Mouse (Mus musculus) midbrain, embryonic 10.5 days (tissue): ENCODE measurements around the gene Gm49320. TPM values are rescaled to one million over a fixed set of nuclear protein-coding genes. Genes with fewer than 3 reads are reported as not detected.

Experiments used
- DNase-seq: peaks from one replicate; pipeline ENCODE4 v3.0.0-alpha.2; 2017; ENCODE audit warnings: low spot score
- H3K27ac ChIP-seq: fragments of 300-500 bp; sonication (generic); replicated peaks from 2 replicates; pipeline ENCODE4 v1.5.1; 2016; ENCODE audit warnings: mild to moderate bottlenecking
- H3K27me3 ChIP-seq: fragments of 300-500 bp; sonication (generic); 2 replicates; pipeline ENCODE4 v1.6.1; 2016; ENCODE audit warnings: low read depth, mild to moderate bottlenecking; ENCODE audit not compliant: poor library complexity, severe bottlenecking
- H3K36me3 ChIP-seq: fragments of 300-500 bp; sonication (generic); 2 replicates; pipeline ENCODE4 v1.6.1; 2016; ENCODE audit warnings: mild to moderate bottlenecking, moderate library complexity
- H3K4me1 ChIP-seq: fragments of 300-500 bp; sonication (generic); 2 replicates; pipeline ENCODE4 v1.6.1; 2016
- H3K4me3 ChIP-seq: fragments of 300-500 bp; sonication (generic); 2 replicates; pipeline ENCODE4 v1.5.1; 2016; ENCODE audit warnings: mild to moderate bottlenecking, moderate library complexity
- H3K9me3 ChIP-seq: fragments of 300-500 bp; sonication (generic); replicated peaks from 2 replicates; pipeline ENCODE4 v1.6.1; 2016; ENCODE audit warnings: mild to moderate bottlenecking
- WGBS: fragments of 180-500 bp; shearing (Covaris S2); methylation state at CpG from one replicate; pipeline ENCODE4 v1.1.7; 2016; 5-methylcytosine and 5-hydroxymethylcytosine counted together
- polyA plus RNA-seq: library from polyadenylated mRNA; unstranded; fragments of >200 nt; fragmentation: Nextera tagmentation; extraction: Ambion mirVana; gene quantifications from 2 replicates; pipeline ENCODE4 v1.2.1, GENCODE M21; 2016

Gene Gm49320
- polyA plus RNA-seq, 1 experiment from 2014 or later, result 0.43 TPM

- Histone ChIP-seq H3K27ac (peak overlapping the region; percentile 94), H3K4me1 (peaks cover 33% of the 10 kb centered on the region), H3K9me3 (no peaks in the 10 kb centered on the region), H3K27me3 (no peaks in the 10 kb centered on the region), H3K4me3 (peak overlapping the region; percentile 78), H3K36me3 (peaks cover 25% of the 10 kb centered on the region)
- no peak for DNase-seq
- WGBS, result 21% methylated on average over 15 of the region's 15 CpGs
Observed at GRCm38 (mm10) chr8:4237814-4238433, 741 bp upstream of the Gm49320 start.

- Histone ChIP-seq H3K36me3 (peaks cover 39% of the 10 kb centered on the region), H3K27ac (peak overlapping the region; percentile 94), H3K27me3 (no peaks in the 10 kb centered on the region), H3K4me3 (peak overlapping the region; percentile 78), H3K4me1 (peaks cover 33% of the 10 kb centered on the region), H3K9me3 (no peaks in the 10 kb centered on the region)
- no peak for DNase-seq
- 15% methylated on average over 19 of the region's 19 CpGs for WGBS
Observed at GRCm38 (mm10) chr8:4239193-4239890, 677 bp downstream of the Gm49320 start.

- Histone ChIP-seq H3K27me3 (peaks cover 29% of the 10 kb centered on the region), H3K27ac (no peak overlapping the region), H3K9me3 (no peaks in the 10 kb centered on the region), H3K4me3 (no peak overlapping the region), H3K4me1 (peaks cover 28% of the 10 kb centered on the region), H3K36me3 (peaks cover 88% of the 10 kb centered on the region)
- DNase-seq, result no peak
- 94% methylated on average over 5 of the region's 5 CpGs for WGBS
Observed at GRCm38 (mm10) chr8:4245061-4245460, 6.4 kb downstream of the Gm49320 start.

GRCm38 (mm10) chr8:4245737-4246136 is 7.1 kb downstream of the Gm49320 start:
- Histone ChIP-seq H3K4me1 (peaks cover 28% of the 10 kb centered on the region), H3K27ac (no peak overlapping the region), H3K4me3 (no peak overlapping the region), H3K9me3 (no peaks in the 10 kb centered on the region), H3K27me3 (peaks cover 33% of the 10 kb centered on the region), H3K36me3 (peaks cover 85% of the 10 kb centered on the region)
- DNase-seq, result no peak
- 86% methylated on average over 13 of the region's 13 CpGs for WGBS

- DNase-seq, result no peak
- Histone ChIP-seq H3K27me3 (peaks cover 33% of the 10 kb centered on the region), H3K9me3 (no peaks in the 10 kb centered on the region), H3K4me3 (no peak overlapping the region), H3K36me3 (peaks cover 70% of the 10 kb centered on the region), H3K4me1 (peaks cover 27% of the 10 kb centered on the region), H3K27ac (no peak overlapping the region)
- WGBS, result 93% methylated on average over 8 of the region's 8 CpGs
Observed at GRCm38 (mm10) chr8:4247241-4247640, 8.6 kb downstream of the Gm49320 start.

- no peak within 1 kb of the TSS for H3K27ac ChIP-seq
- H3K27me3 ChIP-seq, result peaks cover 33% of the 10 kb centered on the region
- peaks cover 32% of the 10 kb centered on the region for H3K4me1 ChIP-seq
- peaks cover 62% of the 10 kb centered on the region for H3K36me3 ChIP-seq
- no peak for DNase-seq
- no peaks in the 10 kb centered on the region for H3K9me3 ChIP-seq
- H3K4me3 ChIP-seq, result peak within 1 kb of the TSS; percentile 26
- 83% methylated on average over 15 of the region's 15 CpGs for WGBS
Observed at GRCm38 (mm10) chr8:4247951-4248540, 9.4 kb downstream of the Gm49320 start, which contains the start of gene Tgfbr3l. Gene Tgfbr3l (plus strand): TSS chr8:4248214.

- Histone ChIP-seq H3K4me3 (peak overlapping the region; percentile 26), H3K36me3 (peaks cover 52% of the 10 kb centered on the region), H3K9me3 (no peaks in the 10 kb centered on the region)
Observed at GRCm38 (mm10) chr8:4249213-4249612, 10.5 kb downstream of the Gm49320 start.

GRCm38 (mm10) chr8:4250306-4250970 is 11.8 kb downstream of the Gm49320 start:
- peak; percentile 81 for DNase-seq
- 0 out of 2 replicates have a peak overlapping the region, but pooled peaks have one; percentile 23 for H3K27ac ChIP-seq
- H3K27me3 ChIP-seq, result peaks cover 33% of the 10 kb centered on the region
- H3K36me3 ChIP-seq, result peaks cover 52% of the 10 kb centered on the region
- H3K4me1 ChIP-seq, result peaks cover 44% of the 10 kb centered on the region
- no peaks in the 10 kb centered on the region for H3K9me3 ChIP-seq
- WGBS, result 31% methylated on average over 26 of the region's 26 CpGs
- H3K4me3 ChIP-seq, result peak overlapping the region; percentile 11; the same call in 1 of the 2 replicates

More at GRCm38 (mm10) chr8:4249213-4249612, 10.5 kb downstream of the Gm49320 start:
- peaks cover 33% of the 10 kb centered on the region for H3K27me3 ChIP-seq
- peaks cover 41% of the 10 kb centered on the region for H3K4me1 ChIP-seq
- 0 out of 2 replicates have a peak overlapping the region, but pooled peaks have one; percentile 29 for H3K27ac ChIP-seq
- WGBS, result 15% methylated on average over 29 of the region's 29 CpGs
- peak; percentile 52 for DNase-seq

GRCm38 (mm10) chr8:4252116-4252760 is 13.6 kb downstream of the Gm49320 start:
- Histone ChIP-seq H3K4me1 (peaks cover 52% of the 10 kb centered on the region), H3K36me3 (peaks cover 52% of the 10 kb centered on the region), H3K27ac (peak overlapping the region; percentile 95), H3K27me3 (peaks cover 33% of the 10 kb centered on the region), H3K4me3 (peak overlapping the region; percentile 91), H3K9me3 (no peaks in the 10 kb centered on the region)
- WGBS, result 50% methylated on average over 8 of the region's 8 CpGs
- DNase-seq, result no peak

GRCm38 (mm10) chr8:4252934-4253841 is 14.5 kb downstream of the Gm49320 start, which contains the start of gene Snapc2:
Gene Snapc2 (plus strand): TSS chr8:4253080.
- Histone ChIP-seq H3K27ac (peak within 1 kb of the TSS; percentile 95), H3K9me3 (no peaks in the 10 kb centered on the region), H3K4me1 (peaks cover 58% of the 10 kb centered on the region), H3K4me3 (peak within 1 kb of the TSS; percentile 91), H3K36me3 (peaks cover 52% of the 10 kb centered on the region), H3K27me3 (peaks cover 23% of the 10 kb centered on the region)
- DNase-seq, result peak; percentile 95
- under 1% methylated on average over 69 of the region's 69 CpGs for WGBS

GRCm38 (mm10) chr8:4254001-4254400 is 15.3 kb downstream of the Gm49320 start:
- peaks cover 53% of the 10 kb centered on the region for H3K4me1 ChIP-seq
- H3K27ac ChIP-seq, result no peak overlapping the region
- H3K4me3 ChIP-seq, result peak overlapping the region; percentile 91

More at GRCm38 (mm10) chr8:4254001-4254400, 15.3 kb downstream of the Gm49320 start:
- H3K27me3 ChIP-seq, result peaks cover 15% of the 10 kb centered on the region
- WGBS, result 67% methylated on average over 6 of the region's 6 CpGs
- no peak for DNase-seq
- peaks cover 49% of the 10 kb centered on the region for H3K36me3 ChIP-seq
- H3K9me3 ChIP-seq, result no peaks in the 10 kb centered on the region
